Mouse (Mus musculus) 416B (cell line): ENCODE results near the gene Cd86.

Experiments used
- DNase-seq: peaks from one replicate; pipeline ENCODE4 v3.0.0; 2011; ENCODE audit warnings: low read depth

Cd86 gene

DNA sequence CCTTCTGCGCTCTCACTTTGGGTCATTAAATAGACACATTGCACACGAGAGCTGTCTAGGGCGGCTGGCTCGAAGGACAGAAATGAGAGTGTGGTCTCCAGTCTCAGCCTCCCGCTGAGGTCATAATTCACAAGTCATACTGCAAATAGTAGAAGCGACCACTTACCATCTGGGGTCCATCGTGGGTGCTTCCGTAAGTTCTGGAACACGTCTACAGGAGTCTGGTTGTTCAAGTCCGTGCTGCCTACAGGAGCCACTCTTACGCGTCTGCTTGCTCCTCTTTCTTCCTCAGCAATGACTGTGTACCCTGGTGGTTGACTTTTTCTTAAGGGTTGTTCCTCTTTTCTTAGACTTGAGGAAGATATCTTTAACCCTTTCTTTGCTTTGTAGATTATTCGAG is at the start of gene Cd86:
TSS of gene Cd86 (minus strand) at position 300 of the 400 bp plus-strand sequence.
- DNase-seq, result peak; percentile 23

DNA sequence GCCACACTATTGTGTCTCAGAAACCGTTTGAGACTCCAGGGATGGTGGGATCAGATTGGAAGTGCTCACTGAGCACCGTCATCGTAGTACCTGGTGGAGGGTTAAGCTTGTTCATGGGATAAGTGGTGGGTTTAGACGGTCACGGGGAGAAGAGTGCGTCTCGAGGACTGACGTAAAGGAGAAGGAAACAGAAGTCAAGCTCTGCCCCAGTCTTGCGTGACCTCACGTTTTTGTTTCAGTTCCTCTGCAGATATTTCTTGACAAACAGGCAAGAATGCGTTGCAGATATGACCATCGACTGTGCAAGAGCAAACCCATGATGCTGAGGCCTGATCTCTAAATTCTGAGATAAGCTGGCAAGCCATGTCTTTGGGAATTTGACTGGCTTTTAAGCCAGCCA is 45.9 kb upstream of the Cd86 start:
- DNase-seq, result no peak

DNA sequence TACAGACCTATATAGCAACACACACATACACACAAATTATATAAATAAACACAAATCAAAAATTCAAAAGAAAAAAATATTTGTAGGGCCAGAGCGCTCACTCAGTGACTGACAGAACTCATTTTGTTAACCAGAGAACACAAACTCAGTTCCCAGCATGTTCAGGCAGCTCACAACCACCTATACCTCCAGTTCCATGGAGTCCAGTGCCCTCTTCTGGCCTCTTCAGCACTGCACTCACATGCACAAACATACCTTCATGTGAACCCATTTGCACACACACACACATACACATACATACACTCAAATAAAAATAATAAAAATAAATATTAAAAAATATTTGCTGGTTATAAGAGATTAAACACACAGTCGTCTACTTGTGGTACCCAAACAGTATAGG is 44.9 kb upstream of the Cd86 start:
- peak; percentile 21 for DNase-seq

DNA sequence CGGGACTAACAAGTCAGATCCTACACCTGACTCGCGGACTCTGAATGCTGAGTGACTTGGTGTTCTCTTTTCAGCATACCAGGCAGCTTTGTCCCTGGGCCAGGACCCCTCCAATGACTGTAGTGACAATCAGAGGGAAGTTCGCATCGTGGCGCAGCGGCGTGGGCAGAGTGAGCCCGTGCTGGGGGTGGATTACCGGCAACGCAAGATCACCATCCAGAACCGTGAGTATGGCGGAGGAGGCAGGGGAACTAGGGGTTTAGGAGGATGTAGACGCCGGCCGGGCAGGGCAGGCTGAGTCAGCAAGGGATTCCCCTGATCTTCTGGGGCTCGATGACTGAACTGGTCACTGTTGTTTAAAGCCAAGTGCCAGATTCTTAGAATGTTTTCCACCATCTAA is 43.5 kb upstream of the Cd86 start:
- DNase-seq, result no peak

DNA sequence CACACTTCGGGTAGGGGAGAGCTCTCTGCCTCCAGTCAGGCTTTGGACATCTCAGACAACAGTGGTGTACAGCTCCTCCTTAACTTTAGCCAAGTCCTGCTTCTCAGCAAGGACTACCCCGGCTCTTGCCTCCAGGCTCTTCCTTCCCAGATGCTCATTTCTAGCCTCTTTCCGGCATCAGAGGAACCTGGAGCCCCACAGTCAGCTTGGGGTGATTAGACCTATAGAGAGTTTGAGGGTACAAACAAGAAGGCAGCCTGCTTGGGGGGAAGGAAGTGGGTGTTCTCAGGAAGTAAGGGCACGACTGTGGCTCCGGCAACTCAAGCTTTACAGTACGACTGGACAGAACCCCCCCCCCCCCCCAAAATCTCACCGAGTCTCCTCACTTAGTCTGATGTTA is 42.9 kb upstream of the Cd86 start:
- DNase-seq, result no peak

DNA sequence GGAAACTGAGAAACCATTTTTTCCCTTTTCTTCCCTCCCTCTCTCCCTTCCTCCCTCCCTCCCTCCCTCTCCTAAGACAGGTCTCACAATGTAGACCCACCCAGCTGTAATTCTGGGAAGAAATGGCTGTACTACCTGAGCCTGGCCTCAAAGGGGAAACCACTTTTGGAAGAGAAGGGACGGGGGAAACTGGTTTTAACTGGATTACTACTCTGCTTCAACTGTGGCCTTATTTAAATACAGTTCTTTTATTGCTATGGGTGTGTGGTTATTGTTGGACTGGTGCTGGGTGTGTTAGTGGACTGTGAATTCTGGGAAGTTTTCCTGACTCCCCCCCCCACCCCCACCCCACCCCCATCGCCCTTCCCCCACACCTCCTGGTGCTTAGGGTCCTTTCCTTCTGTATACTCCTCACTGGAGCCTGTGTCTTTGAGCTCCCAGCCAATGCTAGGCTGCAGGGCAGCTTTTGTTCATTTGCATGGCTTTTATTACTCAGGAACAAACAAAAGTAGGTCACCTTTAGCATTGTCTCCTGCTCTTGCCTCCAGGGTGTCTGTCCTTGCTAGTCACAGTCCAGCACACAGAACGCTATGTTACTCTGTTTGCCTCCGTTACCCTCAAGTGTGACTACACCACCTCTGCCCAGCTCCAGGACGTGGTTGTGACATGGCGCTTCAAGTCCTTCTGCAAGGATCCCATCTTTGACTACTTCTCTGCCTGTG is 42.0 kb upstream of the Cd86 start:
- no peak for DNase-seq

DNA sequence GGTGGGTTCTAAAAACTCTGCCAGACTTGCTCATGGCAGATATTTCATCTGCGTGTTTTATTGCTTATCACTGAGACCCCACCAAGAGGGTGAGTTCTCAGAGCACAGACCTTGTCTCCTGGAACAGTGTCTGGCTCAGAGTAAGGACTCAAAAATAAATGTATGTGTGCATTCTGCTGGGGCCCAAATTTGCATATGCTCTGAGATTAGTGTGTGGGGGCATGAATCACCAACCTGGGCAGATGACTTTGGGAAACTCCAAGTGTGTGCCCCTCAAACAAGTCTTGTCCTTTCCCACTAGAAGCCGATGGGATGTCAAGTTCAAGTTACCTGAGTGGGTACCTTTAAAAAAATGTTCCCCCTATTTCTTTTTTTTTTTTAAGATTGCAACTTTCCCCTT is 34.6 kb upstream of the Cd86 start:
- DNase-seq, result no peak

DNA sequence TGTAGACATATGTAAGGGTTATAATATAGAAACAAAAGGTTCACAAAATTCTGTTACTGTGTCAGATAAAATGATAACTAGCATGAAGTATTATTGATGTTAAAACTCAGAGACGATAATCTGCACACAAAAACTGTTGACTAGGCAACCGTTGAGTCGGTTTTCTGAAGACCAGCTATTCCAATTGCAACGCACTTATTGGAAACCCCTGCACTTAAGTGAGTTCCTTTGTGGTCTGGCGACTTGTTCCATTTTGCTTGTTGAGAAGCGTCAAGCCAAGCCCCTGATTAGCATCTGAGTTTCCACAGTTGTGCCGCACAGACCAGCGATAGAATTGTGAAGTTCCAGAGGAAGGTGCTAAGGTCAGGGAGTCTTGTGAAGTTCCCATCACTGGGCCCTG is 31.4 kb upstream of the Cd86 start:
- no peak for DNase-seq

DNA sequence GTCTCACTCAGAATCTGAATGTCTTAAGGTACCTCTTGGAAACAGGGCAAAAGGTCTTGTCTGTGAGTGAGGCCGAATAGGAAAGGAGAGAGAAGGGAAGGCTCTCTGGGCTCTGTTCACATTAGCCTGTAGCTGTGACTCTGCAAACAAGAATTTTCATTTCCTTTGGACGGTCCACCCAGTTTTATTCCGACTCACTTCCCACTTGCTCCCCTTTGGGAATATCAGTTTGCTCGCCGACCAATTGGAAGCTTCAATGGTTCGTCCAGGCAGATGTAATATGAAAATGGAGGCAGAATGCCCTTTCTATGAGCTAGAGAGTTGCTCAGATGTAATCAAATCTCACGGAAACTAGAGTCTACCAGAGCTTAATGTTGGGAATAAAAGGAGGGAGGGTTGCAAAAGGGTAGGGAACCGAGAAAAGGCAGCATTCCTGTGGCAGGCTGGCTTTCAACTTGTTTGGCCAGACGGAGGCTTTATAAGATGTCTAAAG is 29.0 kb upstream of the Cd86 start:
- no peak for DNase-seq

DNA sequence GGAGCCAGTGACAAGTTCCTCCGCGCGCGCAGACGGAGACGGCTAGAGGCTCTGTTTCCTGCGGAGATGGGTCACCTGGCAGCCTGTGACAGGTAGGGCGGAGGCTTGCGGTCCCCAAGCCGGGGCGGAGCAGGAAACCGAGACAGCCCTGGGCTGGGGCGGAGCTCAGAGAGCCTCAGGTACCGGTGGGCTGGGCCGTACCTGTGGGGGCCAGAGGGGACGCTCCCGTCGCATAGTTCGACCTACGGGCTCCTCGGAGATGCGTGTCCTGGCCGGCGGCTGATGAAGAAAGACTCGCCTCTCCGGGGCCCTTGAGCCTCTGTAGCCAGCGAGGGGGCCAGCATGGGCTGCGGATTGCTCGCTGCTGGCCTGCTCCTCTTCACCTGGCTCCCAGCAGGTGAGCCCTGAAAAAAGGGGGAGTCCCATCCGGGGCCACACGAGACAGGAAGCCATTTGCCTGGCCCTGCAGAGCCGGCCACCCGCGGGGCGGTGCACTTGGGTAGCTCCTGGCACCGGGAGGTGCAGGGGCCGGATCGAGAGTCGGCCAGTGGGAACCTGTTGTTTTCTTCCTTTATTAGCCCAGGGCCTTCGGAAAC is 28.0 kb upstream of the Cd86 start, which contains the start of gene Ildr1:
TSS of gene Ildr1 (plus strand) at position 161 of the 596 bp plus-strand sequence.
- no peak for DNase-seq

DNA sequence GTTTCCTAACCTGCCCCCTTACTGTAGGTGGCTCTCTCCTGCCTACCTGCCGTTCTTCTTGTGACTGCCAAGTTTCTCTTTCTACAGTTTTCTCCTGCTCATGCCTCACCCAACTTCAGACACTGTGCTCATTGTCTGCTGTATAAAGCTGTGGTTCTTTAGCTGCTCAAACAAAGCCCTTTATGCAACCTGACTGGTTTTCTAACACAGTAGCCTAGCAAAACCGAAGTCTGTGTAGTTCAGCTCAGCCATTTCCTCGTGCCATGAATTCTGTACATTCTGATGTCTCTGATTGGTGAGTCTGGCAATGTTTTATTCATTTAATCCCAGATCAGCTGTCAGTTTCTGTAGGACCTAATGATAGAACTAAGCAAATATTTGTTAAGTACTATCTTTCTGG is 25.6 kb upstream of the Cd86 start:
- DNase-seq, result no peak

DNA sequence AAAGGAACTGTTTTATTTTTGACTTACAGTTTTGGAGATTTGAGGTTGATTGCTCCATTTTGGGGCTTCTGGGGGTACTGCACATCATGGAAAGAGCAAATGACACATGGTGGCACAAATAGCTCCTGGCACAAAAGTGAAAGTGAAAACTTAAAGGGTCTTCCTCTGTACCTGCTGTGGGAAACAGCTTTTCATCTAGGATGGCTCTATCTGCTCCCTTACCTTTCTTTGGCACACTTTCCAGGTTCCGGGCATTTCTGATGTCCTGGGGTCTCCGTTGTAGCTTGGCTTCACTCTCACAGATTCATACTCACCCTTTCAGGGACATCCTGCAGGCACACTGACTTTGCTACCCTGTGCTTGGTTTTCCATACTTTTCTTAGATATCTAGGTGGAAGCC is 22.2 kb upstream of the Cd86 start:
- DNase-seq, result no peak

DNA sequence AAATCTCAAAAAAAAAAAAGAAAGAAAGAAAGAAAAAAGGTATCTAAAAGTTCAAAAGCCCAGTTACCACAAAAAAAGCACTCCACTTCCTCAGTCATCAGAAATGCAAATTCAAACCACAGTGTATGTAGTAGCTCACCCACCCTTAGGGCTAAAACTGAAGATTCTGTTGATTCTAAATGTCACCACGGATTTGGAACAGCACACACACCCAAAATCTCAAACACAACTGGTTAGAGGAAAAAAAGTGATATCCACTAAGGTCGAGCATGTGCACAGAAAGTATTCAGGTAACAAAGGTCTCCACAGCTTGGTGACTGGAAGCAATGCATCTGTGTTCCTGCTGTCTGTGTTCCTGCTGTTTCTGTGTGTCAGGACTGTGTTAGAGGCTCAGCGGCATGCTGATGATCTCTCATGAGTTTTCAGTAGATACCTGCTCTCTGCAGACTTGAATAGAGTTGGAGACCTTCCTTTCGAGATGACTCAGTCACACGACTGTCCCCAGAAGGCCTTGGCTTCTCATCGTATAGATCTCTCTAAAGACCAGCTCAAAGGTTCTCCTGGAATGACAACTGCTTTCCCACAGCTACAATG is 18.5 kb upstream of the Cd86 start:
- no peak for DNase-seq

DNA sequence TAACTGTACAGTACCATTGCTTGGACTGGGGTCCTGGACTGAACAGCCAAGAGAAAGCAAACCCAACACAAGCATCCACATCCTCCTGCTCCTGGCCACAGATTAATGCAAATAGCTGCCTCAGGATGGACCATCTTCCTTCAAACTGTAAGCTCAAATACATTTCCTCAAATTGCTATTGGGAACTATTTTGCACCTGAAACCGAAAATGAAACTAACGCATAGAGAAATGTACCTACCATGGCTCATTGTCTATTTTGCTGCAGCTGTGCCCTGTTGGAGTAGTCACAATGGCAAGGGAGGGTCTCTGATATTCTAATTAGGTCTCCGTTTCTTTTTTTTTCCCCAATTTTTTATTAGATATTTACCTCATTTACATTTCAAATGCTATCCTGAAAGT is 15.9 kb upstream of the Cd86 start:
- DNase-seq, result no peak

DNA sequence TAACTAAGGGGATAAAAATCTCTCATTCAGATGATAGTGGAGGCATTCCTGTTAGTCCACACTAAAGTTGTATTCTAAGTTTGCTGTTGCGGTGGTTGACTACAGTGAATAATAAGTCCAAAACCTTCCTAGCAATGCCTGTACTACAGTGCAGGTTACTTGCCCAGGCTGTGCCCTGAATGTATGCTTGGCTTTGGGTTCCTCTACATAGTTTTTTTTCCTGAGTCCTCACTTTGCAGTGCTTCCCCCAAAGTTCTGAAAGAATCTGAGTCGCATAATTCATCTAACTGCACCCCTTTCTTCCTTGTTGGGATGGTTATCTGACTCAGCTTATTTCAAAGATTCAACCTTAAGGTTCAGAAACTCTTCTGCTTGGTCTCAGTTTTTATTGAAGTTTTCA is 10.0 kb upstream of the Cd86 start:
- DNase-seq, result no peak

DNA sequence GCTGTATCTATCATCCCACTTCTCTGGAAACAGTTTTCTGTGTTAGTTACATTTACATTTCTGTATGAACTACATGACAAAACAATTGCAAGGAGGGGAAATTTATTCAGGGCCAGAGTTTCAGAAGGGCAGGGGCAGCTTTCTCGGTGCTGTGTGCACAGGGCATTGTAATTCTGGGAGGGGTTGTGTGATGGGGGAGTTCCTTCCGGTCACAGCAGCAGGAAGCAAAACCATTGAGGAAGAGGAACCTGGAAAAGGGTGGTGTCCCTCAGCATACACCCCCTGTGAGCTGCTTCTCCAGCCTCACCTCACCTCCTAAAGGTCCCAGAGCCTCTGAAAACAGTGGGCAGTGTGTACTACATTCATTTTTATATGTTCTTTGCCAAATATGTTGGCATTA is 9.4 kb upstream of the Cd86 start:
- DNase-seq, result no peak

DNA sequence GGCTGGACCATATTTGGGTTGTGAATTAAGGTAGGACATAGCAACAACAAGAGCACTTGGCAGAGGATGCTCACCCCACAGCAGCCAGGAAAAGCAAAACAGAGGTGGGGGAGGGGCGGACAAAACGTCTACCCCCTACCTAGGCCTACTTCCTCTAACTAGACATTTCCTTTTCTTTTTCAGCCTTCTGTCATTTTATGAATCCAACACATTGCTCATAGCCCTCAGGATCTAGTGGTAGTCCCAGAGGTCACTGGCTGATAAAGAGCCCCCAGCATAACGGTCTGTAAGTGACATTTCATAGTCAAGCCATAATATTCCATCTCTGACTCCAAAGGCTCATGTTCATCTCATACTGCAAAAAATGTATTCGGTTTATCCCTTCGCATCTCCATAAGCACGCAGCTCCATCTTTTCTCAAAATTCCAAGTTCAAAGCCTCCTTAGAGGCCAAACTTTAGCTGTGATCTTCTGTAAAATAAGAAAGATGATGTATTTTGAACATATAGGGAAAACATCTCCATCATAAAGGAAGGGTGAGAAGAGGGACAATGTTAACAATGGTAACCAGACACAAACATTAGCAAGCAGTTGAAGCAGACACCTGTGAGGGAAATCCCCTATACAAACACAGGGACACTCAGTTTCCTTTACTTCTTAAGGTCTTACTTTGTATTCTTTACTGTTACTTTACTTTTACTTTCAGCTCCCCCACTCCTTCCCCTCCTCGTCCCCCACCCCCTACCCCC is 8.8 kb upstream of the Cd86 start:
- DNase-seq, result no peak

DNA sequence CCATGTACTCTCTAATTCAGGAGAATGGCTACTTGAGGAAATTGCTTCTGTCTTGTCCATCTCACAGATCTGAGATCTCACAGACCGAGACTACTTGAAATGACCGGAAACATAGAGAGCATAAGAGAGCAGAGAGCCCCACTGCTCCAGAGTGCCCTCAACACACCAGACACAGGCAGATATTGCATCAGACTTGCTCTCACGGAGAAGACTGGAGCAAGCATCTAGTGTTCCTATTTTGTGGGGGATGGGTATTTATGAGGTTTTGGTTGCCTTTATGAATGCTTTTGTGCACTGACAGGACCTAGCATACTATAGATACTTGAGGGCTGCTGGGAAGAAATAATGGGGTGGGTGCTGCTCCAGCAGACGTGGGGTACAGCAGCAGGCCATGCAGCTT is 7.3 kb upstream of the Cd86 start:
- no peak for DNase-seq

DNA sequence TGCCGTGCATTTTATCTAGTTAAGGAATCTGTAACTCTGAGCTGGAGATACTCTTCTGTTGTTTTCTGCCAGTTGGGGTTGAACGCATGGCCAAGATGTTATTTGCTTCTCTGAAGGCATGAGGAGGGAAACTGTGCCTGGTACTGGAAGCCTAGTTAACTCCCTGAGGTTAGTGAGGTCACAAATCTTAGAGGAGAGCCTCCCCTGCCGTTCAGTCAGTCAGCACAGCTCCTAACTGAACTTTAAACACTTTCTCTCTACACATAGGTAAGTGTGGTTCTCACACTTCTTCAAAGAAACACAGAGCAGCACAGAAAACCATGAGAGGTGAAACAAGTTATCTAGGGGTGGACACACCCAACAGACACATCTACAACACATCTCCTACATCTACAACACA is 4.7 kb upstream of the Cd86 start:
- no peak for DNase-seq

DNA sequence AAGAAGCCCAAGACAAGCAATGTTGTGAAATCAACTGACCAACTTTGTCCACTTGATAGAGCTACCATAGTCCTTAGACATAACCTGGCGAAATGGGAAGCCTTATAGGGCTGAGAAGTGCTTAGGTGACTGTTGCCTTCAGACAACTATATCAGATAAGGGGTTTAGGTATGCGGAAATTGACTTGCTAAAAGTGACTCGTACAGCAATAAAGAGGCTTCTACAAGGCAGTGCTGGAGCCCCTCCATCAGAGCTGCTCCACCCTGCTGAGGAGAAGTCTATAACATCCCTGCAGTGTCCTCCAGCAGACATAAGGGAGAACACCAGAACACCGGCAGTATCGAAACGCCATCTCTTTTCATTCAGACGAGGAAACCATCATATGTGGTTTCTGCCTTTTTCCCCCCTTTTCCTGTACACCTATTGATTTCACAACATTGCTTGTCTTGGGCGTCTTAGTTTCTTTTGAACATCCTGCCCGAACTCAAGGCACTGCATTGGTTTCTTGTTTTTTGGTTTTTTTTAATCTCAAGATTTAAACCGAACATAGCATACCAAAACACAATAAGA is 652 bp upstream of the Cd86 start:
- DNase-seq, result no peak

DNA sequence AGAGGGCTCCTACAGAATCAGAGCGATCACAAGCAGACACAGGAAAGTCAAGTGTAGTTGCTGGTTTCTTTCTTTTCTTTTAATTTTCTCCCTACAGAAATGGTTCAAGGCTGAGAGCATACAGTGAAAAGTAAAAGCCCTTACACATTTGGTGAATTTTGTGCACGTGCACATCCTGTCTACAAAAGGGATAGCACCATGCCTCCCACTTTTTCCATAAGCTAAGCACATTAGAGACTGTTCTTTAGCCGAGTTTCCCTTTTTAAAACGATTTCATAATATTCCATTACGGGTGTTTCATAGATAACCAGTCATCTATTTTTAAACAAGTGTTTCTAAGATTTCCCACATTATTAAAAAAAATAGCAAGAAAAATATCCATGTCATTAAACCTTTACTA is 2.4 kb downstream of the Cd86 start:
- no peak for DNase-seq

DNA sequence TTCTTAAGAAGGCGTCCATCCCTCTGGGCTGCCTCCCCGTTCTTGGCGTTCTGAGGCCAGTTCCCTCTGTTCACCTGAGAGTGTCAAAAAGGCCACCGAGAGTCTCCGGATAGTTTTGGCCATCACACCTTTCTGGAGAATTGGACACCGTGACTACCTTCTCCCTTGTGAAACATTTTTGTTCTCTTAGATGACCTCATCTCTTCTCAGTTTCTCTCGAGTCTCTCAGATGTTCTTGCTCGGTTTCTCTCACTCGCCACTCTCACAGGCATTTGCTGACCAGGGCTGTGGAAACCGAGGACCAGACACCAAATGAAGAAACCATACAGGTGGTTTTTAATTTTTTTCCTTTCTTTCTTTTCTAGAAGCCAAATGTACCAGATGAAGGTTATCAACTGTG is 4.6 kb downstream of the Cd86 start:
- DNase-seq, result no peak

DNA sequence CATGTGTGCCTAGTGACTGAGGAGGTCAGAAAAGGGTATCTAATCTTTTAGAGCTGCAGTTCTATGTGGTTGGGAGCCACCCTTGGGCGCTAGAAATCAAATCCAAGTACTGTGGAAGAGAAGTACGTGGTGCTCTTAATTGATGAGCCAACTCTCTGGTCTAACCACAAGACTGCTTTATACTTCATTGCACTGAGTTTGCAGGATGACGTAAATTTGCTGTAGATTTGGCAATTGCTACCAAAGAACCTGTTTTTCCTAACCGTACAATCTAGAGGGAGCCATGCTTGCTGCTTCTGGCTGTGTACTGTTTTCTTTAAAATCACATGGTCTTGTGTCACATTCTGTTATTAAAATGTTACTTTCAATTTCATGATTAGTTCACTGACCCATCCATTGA is 10.0 kb downstream of the Cd86 start:
- peak; percentile 72 for DNase-seq
